Mouse (Mus musculus) lung, adult 2 months (tissue): ENCODE data around the gene Zfp85.

Experiments
- CTCF ChIP-seq: fragments of 200-500 bp; IDR thresholded peaks from 2 replicates; pipeline ENCODE4 v1.5.1; 2011; ENCODE audit warnings: mild to moderate bottlenecking, low read length, control low read depth; ENCODE audit not compliant: insufficient read depth
- POLR2A ChIP-seq: fragments of 200-500 bp; IDR thresholded peaks from 2 replicates; pipeline ENCODE4 v1.6.1; 2011; ENCODE audit warnings: low read depth, mild to moderate bottlenecking, control low read depth, low read length, borderline replicate concordance; ENCODE audit errors: extremely low read depth

DNA sequence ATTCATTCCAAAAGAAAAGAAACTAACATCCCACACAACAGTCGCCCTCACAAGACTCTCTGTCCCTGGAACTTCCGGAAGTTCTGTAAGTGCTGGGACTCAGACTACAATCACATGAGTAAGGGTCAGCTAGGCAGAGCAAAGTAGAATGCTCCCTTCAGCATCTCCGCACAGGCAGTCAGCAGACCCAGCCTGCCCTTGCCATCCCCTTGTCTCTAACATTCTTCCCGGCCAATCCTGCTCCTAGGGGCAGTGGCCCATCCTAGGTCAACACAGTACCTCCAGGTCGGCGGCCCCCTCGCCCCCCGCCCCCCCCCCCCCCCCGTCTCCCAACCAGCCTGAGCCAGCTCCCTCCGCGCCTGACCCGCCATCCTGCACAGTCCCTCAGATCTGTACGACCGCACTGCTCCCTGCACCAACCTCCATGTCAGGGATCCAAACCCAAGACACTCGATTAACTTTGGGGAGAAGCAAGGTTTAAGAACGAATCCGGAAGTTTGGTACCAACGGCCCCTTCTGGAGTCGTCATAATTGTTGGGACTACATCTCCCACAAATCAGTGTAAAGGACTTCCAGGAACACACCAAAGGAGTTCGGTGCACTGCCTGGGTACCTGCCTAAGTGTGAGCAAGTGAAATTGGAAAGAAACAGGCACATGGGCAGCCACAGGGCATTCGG is 26.2 kb downstream of the Zfp85 start, which contains the start of gene Zfp65:
- TF ChIP-seq CTCF = no peak
- TF ChIP-seq POLR2A = 0 out of 2 replicates have a peak, but pooled peaks have one; percentile 7
